Mouse (Mus musculus): ENCODE results near the gene Pdik1l.

GRCm38 (mm10) chr4:134321524-134321923 is 33.8 kb upstream of the Pdik1l start:
- TF ChIP-seq CTCF (IDR thresholded peaks at IDR 0.05) (peak; percentile 37; the same call in 1 of the 2 replicates), EP300 (IDR thresholded peaks at IDR 0.05) (no peak)
